Mouse (Mus musculus) liver, embryonic 15.5 days (tissue): ENCODE data around the gene Lmbr1. TPM values are rescaled to one million over a fixed set of nuclear protein-coding genes. Genes with fewer than 3 reads are reported as not detected.

Source experiments
- ATAC-seq: fragments of 200-750 bp; cut with Nextera tagmentation; 2 replicates; pipeline ENCODE4 v1.8.0; 2017; ENCODE audit warnings: moderate number of reproducible peaks, mild to moderate bottlenecking, moderate library complexity; ENCODE audit not compliant: insufficient read depth
- H3K27ac ChIP-seq: fragments of 300-500 bp; sonication (generic); replicated peaks from 2 replicates; pipeline ENCODE4 v1.5.1; 2015; ENCODE audit warnings: mild to moderate bottlenecking, inconsistent platforms
- H3K27me3 ChIP-seq: fragments of 300-500 bp; sonication (generic); 2 replicates; pipeline ENCODE4 v1.6.1; 2015; ENCODE audit warnings: mild to moderate bottlenecking, inconsistent platforms
- H3K36me3 ChIP-seq: fragments of 300-500 bp; sonication (generic); replicated peaks from 2 replicates; pipeline ENCODE4 v1.6.1; 2015; ENCODE audit warnings: moderate library complexity, mild to moderate bottlenecking, inconsistent platforms
- H3K4me1 ChIP-seq: fragments of 300-500 bp; sonication (generic); replicated peaks from 2 replicates; pipeline ENCODE4 v1.6.1; 2015; ENCODE audit warnings: inconsistent platforms
- H3K4me2 ChIP-seq: fragments of 300-500 bp; sonication (generic); 2 replicates; pipeline ENCODE4 v1.6.1; 2015; ENCODE audit warnings: moderate library complexity, mild to moderate bottlenecking, inconsistent platforms
- H3K4me3 ChIP-seq: fragments of 300-500 bp; sonication (generic); replicated peaks from 2 replicates; pipeline ENCODE4 v1.5.1; 2015; ENCODE audit warnings: mild to moderate bottlenecking, inconsistent platforms
- H3K9ac ChIP-seq: fragments of 300-500 bp; sonication (generic); 2 replicates; pipeline ENCODE4 v1.6.1; 2015; ENCODE audit warnings: moderate library complexity, mild to moderate bottlenecking, inconsistent platforms
- H3K9me3 ChIP-seq: fragments of 300-500 bp; sonication (generic); replicated peaks from 2 replicates; pipeline ENCODE4 v1.6.1; 2016; ENCODE audit warnings: inconsistent platforms
- WGBS: fragments of 180-500 bp; shearing (Covaris S2); methylation state at CpG from one replicate; pipeline ENCODE4 v1.1.7; 2015; ENCODE audit warnings: mixed read lengths; ENCODE audit not compliant: insufficient replicate concordance; 5-methylcytosine and 5-hydroxymethylcytosine counted together
- polyA plus RNA-seq: library from polyadenylated mRNA; unstranded; fragments of >200 nt; fragmentation: Nextera tagmentation; extraction: Ambion mirVana; gene quantifications from 2 replicates; pipeline ENCODE4 v1.2.1, GENCODE M21; 2015

The Lmbr1 gene
- polyA plus RNA-seq, 1 experiment from 2014 or later = 2.6 TPM

- WGBS = 69% methylated on average over 2 of the region's 2 CpGs
- ATAC-seq = no peak
Measured at GRCm38 (mm10) chr5:29253876-29254275, 124.3 kb downstream of the Lmbr1 start.

GRCm38 (mm10) chr5:29251496-29251873, 126.7 kb downstream of the Lmbr1 start:
- no peaks in the 10 kb centered on the region for H3K9me3 ChIP-seq
- H3K4me3 ChIP-seq = no peak overlapping the region
- no peaks in the 10 kb centered on the region for H3K36me3 ChIP-seq
- 41% methylated on average over 1 of the region's 1 CpGs for WGBS
- H3K9ac ChIP-seq = no peak overlapping the region
- H3K27ac ChIP-seq = no peak overlapping the region
- H3K4me1 ChIP-seq = no peaks in the 10 kb centered on the region
- H3K27me3 ChIP-seq = no peaks in the 10 kb centered on the region
- H3K4me2 ChIP-seq = no peak overlapping the region
- ATAC-seq = no peak

More at GRCm38 (mm10) chr5:29253876-29254275, 124.3 kb downstream of the Lmbr1 start:
- Histone ChIP-seq H3K36me3 (no peaks in the 10 kb centered on the region), H3K9ac (no peak overlapping the region), H3K27ac (no peak overlapping the region), H3K9me3 (no peaks in the 10 kb centered on the region), H3K4me1 (no peaks in the 10 kb centered on the region), H3K4me2 (no peak overlapping the region), H3K4me3 (no peak overlapping the region), H3K27me3 (no peaks in the 10 kb centered on the region)

- H3K4me1 ChIP-seq = no peaks in the 10 kb centered on the region
- no peak overlapping the region for H3K4me2 ChIP-seq
- no peaks in the 10 kb centered on the region for H3K36me3 ChIP-seq
- H3K27ac ChIP-seq = no peak overlapping the region
- 72% methylated on average over 8 of the region's 8 CpGs for WGBS
- no peaks in the 10 kb centered on the region for H3K27me3 ChIP-seq
- H3K9ac ChIP-seq = no peak overlapping the region
- ATAC-seq = no peak
- H3K9me3 ChIP-seq = no peaks in the 10 kb centered on the region
- no peak overlapping the region for H3K4me3 ChIP-seq
Measured at GRCm38 (mm10) chr5:29250795-29251495, 127.2 kb downstream of the Lmbr1 start.

GRCm38 (mm10) chr5:29244769-29245168, 133.4 kb downstream of the Lmbr1 start:
- no peaks in the 10 kb centered on the region for H3K36me3 ChIP-seq
- no peak overlapping the region for H3K9ac ChIP-seq
- no CpG with 5 or more reads among the region's 1 CpGs for WGBS
- no peak overlapping the region for H3K27ac ChIP-seq
- H3K9me3 ChIP-seq = no peaks in the 10 kb centered on the region
- no peak for ATAC-seq
- no peak overlapping the region for H3K4me2 ChIP-seq
- H3K4me3 ChIP-seq = no peak overlapping the region
- H3K4me1 ChIP-seq = no peaks in the 10 kb centered on the region
- H3K27me3 ChIP-seq = no peaks in the 10 kb centered on the region

- ATAC-seq = no peak
- no peaks in the 10 kb centered on the region for H3K27me3 ChIP-seq
- no peaks in the 10 kb centered on the region for H3K9me3 ChIP-seq
- no peaks in the 10 kb centered on the region for H3K36me3 ChIP-seq
- no peaks in the 10 kb centered on the region for H3K4me1 ChIP-seq
- no peak overlapping the region for H3K27ac ChIP-seq
- H3K4me3 ChIP-seq = no peak overlapping the region
- no peak overlapping the region for H3K9ac ChIP-seq
- H3K4me2 ChIP-seq = no peak overlapping the region
Measured at GRCm38 (mm10) chr5:29238379-29238778, 139.8 kb downstream of the Lmbr1 start.

GRCm38 (mm10) chr5:29230481-29230880, 147.7 kb downstream of the Lmbr1 start:
- Histone ChIP-seq H3K4me1 (no peaks in the 10 kb centered on the region), H3K9me3 (no peaks in the 10 kb centered on the region), H3K27me3 (no peaks in the 10 kb centered on the region), H3K4me3 (no peak overlapping the region), H3K9ac (no peak overlapping the region), H3K36me3 (no peaks in the 10 kb centered on the region), H3K27ac (no peak overlapping the region), H3K4me2 (no peak overlapping the region)
- no peak for ATAC-seq
- WGBS = 52% methylated on average over 2 of the region's 2 CpGs

- no peaks in the 10 kb centered on the region for H3K9me3 ChIP-seq
- H3K9ac ChIP-seq = no peak overlapping the region
- H3K36me3 ChIP-seq = no peaks in the 10 kb centered on the region
- no peaks in the 10 kb centered on the region for H3K4me1 ChIP-seq
- H3K27ac ChIP-seq = no peak overlapping the region
- ATAC-seq = no peak
- H3K4me2 ChIP-seq = no peak overlapping the region
- WGBS = 80% methylated on average over 7 of the region's 7 CpGs
- no peaks in the 10 kb centered on the region for H3K27me3 ChIP-seq
- H3K4me3 ChIP-seq = no peak overlapping the region
Measured at GRCm38 (mm10) chr5:29224089-29224488, 154.1 kb downstream of the Lmbr1 start.

- Histone ChIP-seq H3K27ac (0 out of 2 replicates have a peak overlapping the region, but pooled peaks have one; percentile 11), H3K4me2 (peak overlapping the region; percentile 39; the same call in 1 of the 2 replicates), H3K4me1 (peaks cover 17% of the 10 kb centered on the region), H3K9ac (no peak overlapping the region), H3K9me3 (no peaks in the 10 kb centered on the region), H3K27me3 (no peaks in the 10 kb centered on the region), H3K36me3 (no peaks in the 10 kb centered on the region), H3K4me3 (no peak overlapping the region)
- WGBS = 24% methylated on average over 3 of the region's 3 CpGs
- ATAC-seq = peak; percentile 87
Measured at GRCm38 (mm10) chr5:29217997-29218396, 160.2 kb downstream of the Lmbr1 start.

- Histone ChIP-seq H3K27me3 (no peaks in the 10 kb centered on the region), H3K4me2 (no peak overlapping the region), H3K4me1 (peaks cover 5% of the 10 kb centered on the region; the same call in 1 of the 2 replicates), H3K9ac (no peak overlapping the region), H3K36me3 (no peaks in the 10 kb centered on the region), H3K27ac (no peak overlapping the region), H3K4me3 (no peak overlapping the region), H3K9me3 (no peaks in the 10 kb centered on the region)
- no peak for ATAC-seq
- 51% methylated on average over 4 of the region's 4 CpGs for WGBS
Measured at GRCm38 (mm10) chr5:29211980-29212555, 166.1 kb downstream of the Lmbr1 start.

GRCm38 (mm10) chr5:29205690-29206089, 172.5 kb downstream of the Lmbr1 start:
- Histone ChIP-seq H3K9me3 (no peaks in the 10 kb centered on the region), H3K4me3 (no peak overlapping the region), H3K36me3 (no peaks in the 10 kb centered on the region), H3K27me3 (no peaks in the 10 kb centered on the region), H3K4me1 (no peaks in the 10 kb centered on the region), H3K4me2 (no peak overlapping the region), H3K9ac (no peak overlapping the region), H3K27ac (no peak overlapping the region)
- WGBS = 55% methylated on average over 5 of the region's 5 CpGs
- ATAC-seq = no peak

GRCm38 (mm10) chr5:29199868-29200267, 178.3 kb downstream of the Lmbr1 start:
- ATAC-seq = no peak
- Histone ChIP-seq H3K4me3 (no peak overlapping the region), H3K36me3 (no peaks in the 10 kb centered on the region), H3K27me3 (peaks cover 26% of the 10 kb centered on the region), H3K9ac (no peak overlapping the region), H3K27ac (no peak overlapping the region), H3K9me3 (no peaks in the 10 kb centered on the region), H3K4me1 (peaks cover 11% of the 10 kb centered on the region; the same call in 1 of the 2 replicates), H3K4me2 (no peak overlapping the region)
- WGBS = 29% methylated on average over 3 of the region's 3 CpGs
